Mouse (Mus musculus) hindlimb bud, embryonic 11.5 days (tissue): ENCODE measurements at regions not wholly inside any gene's neighbourhood (a gene's known extent, or its start where the extent isn't known, plus 50 kb on each side); places are given as distances from the start of the nearest gene placed in this dataset.

Experiments used
- DNase-seq: peaks from one replicate; pipeline ENCODE4 v3.0.0-alpha.2; 2012; ENCODE audit warnings: low read depth, low spot score; ENCODE audit errors: extremely low spot score

- no peak for DNase-seq
Observed at GRCm38 (mm10) chr3:137728689-137729088, 57.4 kb downstream of the Gm21962 start.

GRCm38 (mm10) chr3:137729421-137729820 is 58.1 kb downstream of the Gm21962 start:
- no peak for DNase-seq

- DNase-seq = no peak
Observed at GRCm38 (mm10) chr3:137737222-137737800, 66.0 kb downstream of the Gm21962 start.

GRCm38 (mm10) chr3:137741528-137741927 is 70.2 kb downstream of the Gm21962 start:
- DNase-seq = no peak

GRCm38 (mm10) chr3:137742119-137742518 is 70.8 kb downstream of the Gm21962 start:
- no peak for DNase-seq

GRCm38 (mm10) chr3:137751732-137752260 is 80.5 kb downstream of the Gm21962 start:
- no peak for DNase-seq

- peak; percentile 64 for DNase-seq
Observed at GRCm38 (mm10) chr3:137752447-137753256, 81.3 kb downstream of the Gm21962 start.

- peak; percentile 10 for DNase-seq
Observed at GRCm38 (mm10) chr3:137753257-137753654, 81.9 kb downstream of the Gm21962 start.

GRCm38 (mm10) chr3:137755391-137755790 is 84.1 kb downstream of the Gm21962 start:
- no peak for DNase-seq

GRCm38 (mm10) chr3:137762213-137762884 is 91.0 kb downstream of the Gm21962 start:
- no peak for DNase-seq

GRCm38 (mm10) chr3:137763406-137763805 is 92.1 kb downstream of the Gm21962 start:
- no peak for DNase-seq

- DNase-seq = no peak
Observed at GRCm38 (mm10) chr3:137768627-137769026, 95.7 kb upstream of the H2afz start.

- no peak for DNase-seq
Observed at GRCm38 (mm10) chr3:137775076-137775849, 89.0 kb upstream of the H2afz start.

- no peak for DNase-seq
Observed at GRCm38 (mm10) chr3:137778113-137778512, 86.2 kb upstream of the H2afz start.

GRCm38 (mm10) chr3:137780029-137780428 is 84.3 kb upstream of the H2afz start:
- DNase-seq = no peak

- no peak for DNase-seq
Observed at GRCm38 (mm10) chr3:137782836-137783235, 81.5 kb upstream of the H2afz start.

- no peak for DNase-seq
Observed at GRCm38 (mm10) chr3:137783937-137784911, 80.1 kb upstream of the H2afz start.

- DNase-seq = no peak
Observed at GRCm38 (mm10) chr3:137785224-137785623, 79.1 kb upstream of the H2afz start.

- no peak for DNase-seq
Observed at GRCm38 (mm10) chr3:137785871-137786270, 78.4 kb upstream of the H2afz start.

- no peak for DNase-seq
Observed at GRCm38 (mm10) chr3:137789671-137790070, 74.6 kb upstream of the H2afz start.
